Mouse (Mus musculus): ENCODE data around the gene Smtn.

DNA sequence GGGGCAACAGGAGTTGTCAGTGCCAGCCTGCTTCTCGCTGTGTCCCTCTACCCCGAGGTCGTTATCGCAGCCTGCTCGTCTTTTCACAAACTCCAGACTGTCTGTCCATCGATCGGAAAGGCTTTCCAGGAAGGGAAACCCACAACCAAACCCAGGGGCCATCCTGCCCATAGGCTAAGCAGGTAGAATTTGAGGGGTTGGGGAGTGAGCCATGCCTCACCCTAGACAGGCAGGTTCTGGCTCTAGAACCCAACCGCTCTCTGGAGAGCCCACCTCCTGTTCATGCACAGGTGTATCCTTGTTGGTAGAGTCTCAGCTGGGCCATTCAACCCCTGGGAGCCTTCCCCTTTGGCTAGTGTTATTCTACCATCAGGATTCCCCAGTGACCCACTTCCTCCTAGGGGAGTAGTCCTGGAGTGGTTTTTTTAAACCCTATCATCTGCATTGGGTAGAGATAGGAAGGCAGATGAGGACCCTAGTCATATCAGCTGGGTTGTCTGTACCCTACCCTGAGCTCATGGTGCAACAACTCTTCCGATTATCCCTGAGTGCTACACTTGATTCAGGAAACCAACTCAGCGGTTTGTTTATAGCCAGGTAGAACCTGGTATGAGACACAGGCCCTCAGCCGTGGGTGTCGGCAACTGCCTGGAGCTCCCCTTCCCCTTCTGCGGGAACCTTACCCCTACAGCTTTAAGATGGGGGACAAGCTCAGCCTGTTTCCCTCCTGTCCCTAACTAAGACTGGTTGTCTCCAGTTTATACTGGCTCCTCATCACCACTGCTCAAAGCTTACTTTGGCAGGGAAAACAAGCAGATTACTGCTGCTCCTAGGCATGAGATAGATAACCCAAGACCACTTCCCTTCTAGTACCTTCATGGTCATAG, 22.3 kb downstream of the Smtn start:
- TF ChIP-seq CTCF (IDR thresholded peaks at IDR 0.05; ENCODE audit: low read depth) (no peak), EP300 (optimal IDR thresholded peaks at IDR 0.05) (no peak)

Data from stomach, postnatal 0 days (tissue).